ENCODE assay signal across 18 mouse cellular contexts in the genomic region with DNA sequence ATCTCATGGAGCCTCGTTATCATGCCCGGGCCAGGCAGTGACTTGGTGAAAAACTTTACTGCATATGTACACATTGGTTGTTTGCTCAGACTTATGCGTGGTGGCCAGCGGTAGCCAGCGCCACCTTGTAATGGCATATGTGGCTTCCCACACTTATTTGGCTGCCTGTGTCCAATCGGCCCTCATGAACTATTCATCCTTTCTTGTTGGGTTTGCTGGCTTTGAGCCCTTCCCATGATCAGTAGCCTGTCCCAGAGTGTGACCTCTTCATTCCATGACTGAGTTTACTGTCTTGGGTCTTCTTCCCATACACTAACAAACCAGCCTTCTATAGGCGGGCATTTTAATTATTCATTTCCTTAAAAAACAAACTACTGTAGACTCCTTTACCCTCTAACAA.
"Had no signal": no experiment of that assay in that cellular context is flagged by ENCODE, and none has a peak within 500 bp of the region (broad histone marks: within the 10 kb centered on the region; RNA-seq: fewer than 3 reads in every experiment).

No protein-coding gene starts in this region.

- H3K27me3 ChIP-seq: liver, embryonic 15.5 days; megakaryocyte, embryonic 14.5 days; midbrain, embryonic 12.5 days; neural tube, embryonic 13.5 days; stomach, embryonic 15.5 days had no signal

- H3K9ac ChIP-seq: liver, embryonic 15.5 days; liver, postnatal 0 days; lung, embryonic 15.5 days; midbrain, embryonic 12.5 days; neural tube, embryonic 13.5 days; stomach, embryonic 15.5 days had no signal

- H3K27ac ChIP-seq: liver, embryonic 15.5 days; lung, embryonic 15.5 days; macrophage; midbrain, embryonic 12.5 days; neural tube, embryonic 13.5 days; stomach, embryonic 15.5 days; stomach, postnatal 0 days had no signal

- H3K9me3 ChIP-seq: liver, embryonic 15.5 days; lung, embryonic 15.5 days; stomach, embryonic 15.5 days had no signal

- H3K4me2 ChIP-seq: liver, embryonic 15.5 days; lung, embryonic 15.5 days; midbrain, embryonic 12.5 days; neural tube, embryonic 13.5 days; stomach, embryonic 15.5 days had no signal

- H3K36me3 ChIP-seq: liver, embryonic 15.5 days; lung, embryonic 15.5 days; midbrain, embryonic 12.5 days; neural tube, embryonic 13.5 days; stomach, embryonic 15.5 days had no signal

- H3K4me1 ChIP-seq: liver, embryonic 15.5 days; megakaryocyte, embryonic 14.5 days had no signal

- DNase-seq: liver, postnatal 0 days; lung, adult 2 months; lung, postnatal 14 days; lung, postnatal 36 days; midbrain, embryonic 14.5 days; right cerebral cortex, postnatal 14 days; thymus, adult 2 months; thymus, postnatal 25 days; thymus, postnatal 4 days had no signal

- ATAC-seq: liver, postnatal 0 days; lung, postnatal 0 days had no signal

- H3K4me3 ChIP-seq: liver, embryonic 15.5 days; lung, embryonic 15.5 days; megakaryocyte, embryonic 14.5 days; midbrain, embryonic 12.5 days; neural tube, embryonic 13.5 days; stomach, embryonic 15.5 days had no signal
